Comparison of ENCODE assay signal across 8 mouse cellular contexts in genomic region chr5:77909218-77909617, GRCm38 (mm10).
A peak's percentile ranks its signal among the peaks of the same experiment; 100 is the strongest.
DNase-seq lines count a peak whose midpoint lies in the region; ATAC-seq and TF ChIP-seq lines count a peak whose summit lies in the region.

No protein-coding gene starts in this region.

- H3K9ac ChIP-seq in CH12.LX (ENCODE audit: insufficient read depth, low read depth): no peak overlapping the region
- H3K9ac ChIP-seq in midbrain, embryonic 13.5 days (replicated peaks): no peak overlapping the region

- no peak overlapping the region for H3K27ac ChIP-seq in CH12.LX (ENCODE audit: insufficient read depth, low read depth)
- no peak overlapping the region for H3K27ac ChIP-seq in midbrain, embryonic 13.5 days

- no peak for TF ChIP-seq EP300 in CH12.LX (IDR thresholded peaks at IDR 0.05; ENCODE audit: low read length)

- TF ChIP-seq CTCF in CH12.LX (conservative IDR thresholded peaks at IDR 0.05 in 1 of 2, IDR thresholded peaks at IDR 0.05 in 1 of 2; ENCODE audit: low read depth in 2 of 2, low read length in 2 of 2): peak; percentile 39 to 67

- no peaks in the 10 kb centered on the region for H3K36me3 ChIP-seq in CH12.LX (replicated peaks in 1 of 2; ENCODE audit: control insufficient read depth in 1 of 2, insufficient read depth in 1 of 2, low read length in 1 of 2)
- no peaks in the 10 kb centered on the region for H3K36me3 ChIP-seq in midbrain, embryonic 13.5 days

- 48% methylated on average over 6 of the region's 6 CpGs for WGBS in midbrain, embryonic 13.5 days

- no peaks in the 10 kb centered on the region for H3K27me3 ChIP-seq in CH12.LX (replicated peaks)
- no peaks in the 10 kb centered on the region for H3K27me3 ChIP-seq in midbrain, embryonic 13.5 days

- in situ Hi-C loops in CH12.LX (cut with MboI; ENCODE audit: low pct_ligation_motif_present, low pct_unique_long_range_greater_than_20kb, low sequenced_read_pairs): no loop called here

- H3K9me3 ChIP-seq in CH12.LX (replicated peaks; ENCODE audit: low read length): no peaks in the 10 kb centered on the region
- H3K9me3 ChIP-seq in midbrain, embryonic 13.5 days: no peaks in the 10 kb centered on the region

- H3K4me3 ChIP-seq in CH12.LX (replicated peaks in 1 of 3; ENCODE audit: low read depth in 2 of 3, low read length in 2 of 3, poor library complexity in 1 of 3): no peak overlapping the region
- no peak overlapping the region for H3K4me3 ChIP-seq in midbrain, embryonic 13.5 days (replicated peaks)

- dilution Hi-C loops in CH12.LX (cut with MboI; ENCODE audit: extremely low pct_ligation_motif_present, extremely low pct_unique_long_range_greater_than_20kb, low sequenced_read_pairs): no loop called here

- no peak overlapping the region for H3K4me2 ChIP-seq in CH12.LX (ENCODE audit: insufficient read depth, low read depth, poor library complexity, severe bottlenecking)
- H3K4me2 ChIP-seq in midbrain, embryonic 13.5 days (replicated peaks): no peak overlapping the region

- DNase-seq in kidney, adult 18-20 months: peak; percentile 3
- no peak for DNase-seq in kidney, adult 11 months
- DNase-seq in CH12.LX (ENCODE audit: extremely low read depth): peak; percentile 47
- DNase-seq in MEL-GATA-1-ER (ENCODE audit: extremely low read depth, low read depth): peak; percentile 5
- peak; percentile 5 for DNase-seq in hindlimb bud, embryonic 11.5 days (ENCODE audit: extremely low spot score, low read depth, low spot score)
- DNase-seq in MN1 (ENCODE audit: low spot score): no peak
- no peak for DNase-seq in c-Kit-positive CD71-positive TER-119-positive erythroid progenitor cells, embryonic 14.5 days (ENCODE audit: low spot score)

- peak; percentile 49 for TF ChIP-seq RAD21 in CH12.LX (IDR thresholded peaks at IDR 0.05; ENCODE audit: low read depth, low read length)

- no peaks in the 10 kb centered on the region for H3K79me2 ChIP-seq in CH12.LX (replicated peaks; ENCODE audit: control insufficient read depth, extremely low read depth, insufficient read depth, poor library complexity, severe bottlenecking)

- no peak for ATAC-seq in midbrain, embryonic 13.5 days

- TF ChIP-seq POLR2A in CH12.LX (IDR thresholded peaks at IDR 0.05; ENCODE audit: low read depth, low read length): no peak

- H3K4me1 ChIP-seq in CH12.LX (ENCODE audit: control insufficient read depth in 1 of 2, insufficient read depth in 2 of 2): no peaks in the 10 kb centered on the region
- no peaks in the 10 kb centered on the region for H3K4me1 ChIP-seq in midbrain, embryonic 13.5 days (replicated peaks)

TF ChIP-seq in CH12.LX, 34 proteins besides CTCF, POLR2A, EP300 and RAD21:
- no peak for TF ChIP-seq ETS1 (conservative IDR thresholded peaks at IDR 0.05; ENCODE audit: low read depth, low read length)
- TF ChIP-seq ZMIZ1 (IDR thresholded peaks at IDR 0.05; ENCODE audit: low read depth, low read length): no peak
- TF ChIP-seq SMC3 (IDR thresholded peaks at IDR 0.05; ENCODE audit: low read depth, low read length): peak; percentile 60

Comparison
In these comparisons a context has a peak if more than half of its experiments do, and no peak if none do; other contexts are left out.
1. DNase-seq: peak in kidney, adult 18-20 months (single experiment), CH12.LX (single experiment), MEL-GATA-1-ER (single experiment) and hindlimb bud, embryonic 11.5 days (single experiment); none in kidney, adult 11 months (single experiment), MN1 (single experiment) and c-Kit-positive CD71-positive TER-119-positive erythroid progenitor cells, embryonic 14.5 days (single experiment).